Mouse (Mus musculus): ENCODE results near the gene Fam171a2. TPM values are rescaled to one million over a fixed set of nuclear protein-coding genes. Genes with fewer than 3 reads are reported as not detected.

The Fam171a2 gene
- polyA plus RNA-seq, 1 experiment from 2014 or later, result 2.9 TPM

Small RNA genes lying within 50 kb of the gene (microRNA-seq; reads per million reads assigned to microRNA genes)
- gene Mir6930, result not detected

Other genes with a start within 250 kb of the Fam171a2 start
- 82.9 and 89.4 TPM in 2 replicates for gene Hdac5, start 217.5 kb downstream of the Fam171a2 start, polyA plus RNA-seq (2015; fragmentation: Nextera tagmentation; extraction: Ambion mirVana)
- gene BC030867, start 198.8 kb downstream of the Fam171a2 start, polyA plus RNA-seq (2015; fragmentation: Nextera tagmentation; extraction: Ambion mirVana), result 12.3 and 13.5 TPM in 2 replicates
- 0.09 TPM in 1 of 2 replicates, not detected in the other for gene Asb16, start 178.9 kb downstream of the Fam171a2 start, polyA plus RNA-seq (2015; fragmentation: Nextera tagmentation; extraction: Ambion mirVana)
- 36.8 and 41.2 TPM in 2 replicates for gene Tmub2, start 162.8 kb downstream of the Fam171a2 start, polyA plus RNA-seq (2015; fragmentation: Nextera tagmentation; extraction: Ambion mirVana)
- gene Atxn7l3, start 151.1 kb downstream of the Fam171a2 start, polyA plus RNA-seq (2015; fragmentation: Nextera tagmentation; extraction: Ambion mirVana), result 8.5 and 9.2 TPM in 2 replicates
- 51.1 and 53.1 TPM in 2 replicates for gene Ubtf, start 127.9 kb downstream of the Fam171a2 start, polyA plus RNA-seq (2015; fragmentation: Nextera tagmentation; extraction: Ambion mirVana)
- 47.2 and 59.5 TPM in 2 replicates for gene Slc4a1, start 81.5 kb downstream of the Fam171a2 start, polyA plus RNA-seq (2015; fragmentation: Nextera tagmentation; extraction: Ambion mirVana)
- 1.1 and 1.7 TPM in 2 replicates for gene Rundc3a, start 54.3 kb downstream of the Fam171a2 start, polyA plus RNA-seq (2015; fragmentation: Nextera tagmentation; extraction: Ambion mirVana)
- gene Slc25a39, start 39.7 kb downstream of the Fam171a2 start, polyA plus RNA-seq (2015; fragmentation: Nextera tagmentation; extraction: Ambion mirVana), result 287 and 294 TPM in 2 replicates
- 220 and 224 TPM in 2 replicates for gene Grn, start 17.4 kb downstream of the Fam171a2 start, polyA plus RNA-seq (2015; fragmentation: Nextera tagmentation; extraction: Ambion mirVana)
- 10.5 and 11.3 TPM in 2 replicates for gene Itga2b, start 22.4 kb upstream of the Fam171a2 start, polyA plus RNA-seq (2015; fragmentation: Nextera tagmentation; extraction: Ambion mirVana)
- 36.1 and 39.0 TPM in 2 replicates for gene Gpatch8, start 108.7 kb upstream of the Fam171a2 start, polyA plus RNA-seq (2015; fragmentation: Nextera tagmentation; extraction: Ambion mirVana)
- gene Gm11627, start 131.8 kb upstream of the Fam171a2 start, polyA plus RNA-seq (2015; fragmentation: Nextera tagmentation; extraction: Ambion mirVana), result 10.5 and 13.8 TPM in 2 replicates
- gene Fzd2, start 156.7 kb upstream of the Fam171a2 start, polyA plus RNA-seq (2015; fragmentation: Nextera tagmentation; extraction: Ambion mirVana), result 19.1 and 22.0 TPM in 2 replicates
- 1.2 and 1.5 TPM in 2 replicates for gene Meioc, start 216.0 kb upstream of the Fam171a2 start, polyA plus RNA-seq (2015; fragmentation: Nextera tagmentation; extraction: Ambion mirVana)